Mouse (Mus musculus) limb, embryonic 12.5 days (tissue): Measurements from ENCODE around the gene Efs. TPM values are rescaled to one million over a fixed set of nuclear protein-coding genes. Genes with fewer than 3 reads are reported as not detected.

ENCODE experiments used
- ATAC-seq: fragments of 200-750 bp; cut with Nextera tagmentation; 2 replicates; pipeline ENCODE4 v1.8.0; 2017; ENCODE audit warnings: low read depth, moderate TSS enrichment; ENCODE audit not compliant: insufficient number of reproducible peaks, insufficient read depth, low FRiP score, low TSS enrichment
- H3K27ac ChIP-seq: fragments of 300-500 bp; sonication (generic); 2 replicates; pipeline ENCODE4 v1.5.1; 2016; ENCODE audit warnings: mild to moderate bottlenecking, moderate library complexity
- H3K27me3 ChIP-seq: fragments of 300-500 bp; sonication (generic); 2 replicates; pipeline ENCODE4 v1.6.1; 2016; ENCODE audit warnings: mild to moderate bottlenecking, moderate library complexity
- H3K36me3 ChIP-seq: fragments of 300-500 bp; sonication (generic); 2 replicates; pipeline ENCODE4 v1.6.1; 2016; ENCODE audit warnings: mild to moderate bottlenecking, moderate library complexity
- H3K4me1 ChIP-seq: fragments of 300-500 bp; sonication (generic); replicated peaks from 2 replicates; pipeline ENCODE4 v1.6.1; 2016
- H3K4me2 ChIP-seq: fragments of 300-500 bp; sonication (generic); 2 replicates; pipeline ENCODE4 v1.6.1; 2016; ENCODE audit warnings: mild to moderate bottlenecking, moderate library complexity
- H3K4me3 ChIP-seq: fragments of 300-500 bp; sonication (generic); replicated peaks from 2 replicates; pipeline ENCODE4 v1.5.1; 2016; ENCODE audit warnings: mild to moderate bottlenecking
- H3K9ac ChIP-seq: fragments of 300-500 bp; sonication (generic); replicated peaks from 2 replicates; pipeline ENCODE4 v1.6.1; 2016; ENCODE audit warnings: mild to moderate bottlenecking, moderate library complexity
- H3K9me3 ChIP-seq: fragments of 300-500 bp; sonication (generic); 2 replicates; pipeline ENCODE4 v1.6.1; 2016; ENCODE audit warnings: mild to moderate bottlenecking, moderate library complexity
- WGBS: fragments of 180-500 bp; shearing (Covaris S2); methylation state at CpG from one replicate; pipeline ENCODE4 v1.1.7; 2016; 5-methylcytosine and 5-hydroxymethylcytosine counted together
- polyA plus RNA-seq: library from polyadenylated mRNA; unstranded; fragments of >200 nt; fragmentation: Nextera tagmentation; extraction: Ambion mirVana; gene quantifications from 2 replicates; pipeline ENCODE4 v1.2.1, GENCODE M21; 2016

Gene Efs
- polyA plus RNA-seq, 1 experiment from 2014 or later: 44.5 TPM

DNA sequence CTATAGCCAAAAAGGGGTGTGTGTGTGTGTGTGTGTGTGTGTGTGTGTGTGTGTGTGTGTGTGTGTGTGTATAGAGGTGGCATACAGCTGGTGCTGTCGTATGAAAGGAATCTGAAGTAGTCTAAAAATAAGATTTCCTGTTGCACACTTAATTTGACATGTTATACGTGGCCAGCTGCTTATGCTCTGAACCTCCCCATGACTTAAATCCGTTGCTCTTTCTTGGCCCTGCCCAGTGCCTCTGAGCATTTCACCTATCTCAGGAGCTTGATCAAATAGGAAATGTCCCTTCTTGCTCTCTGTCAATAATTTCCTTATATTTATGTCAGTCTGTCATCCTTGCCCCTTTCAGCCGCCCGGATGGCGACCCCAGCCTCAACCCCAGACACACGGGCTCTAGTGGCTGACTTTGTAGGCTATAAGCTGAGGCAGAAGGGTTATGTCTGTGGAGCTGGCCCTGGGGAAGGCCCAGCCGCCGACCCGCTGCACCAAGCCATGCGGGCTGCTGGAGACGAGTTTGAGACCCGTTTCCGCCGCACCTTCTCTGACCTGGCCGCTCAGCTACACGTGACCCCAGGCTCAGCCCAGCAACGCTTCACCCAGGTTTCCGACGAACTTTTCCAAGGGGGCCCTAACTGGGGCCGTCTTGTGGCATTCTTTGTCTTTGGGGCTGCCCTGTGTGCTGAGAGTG is 41.8 kb downstream of the Efs start:
- peaks cover 16% of the 10 kb centered on the region for H3K36me3 ChIP-seq
- H3K9ac ChIP-seq: peak overlapping the region; percentile 80
- H3K4me3 ChIP-seq: peak overlapping the region; percentile 58
- no peaks in the 10 kb centered on the region for H3K27me3 ChIP-seq
- peak overlapping the region; percentile 93 for H3K27ac ChIP-seq
- peaks cover 24% of the 10 kb centered on the region for H3K4me1 ChIP-seq
- H3K4me2 ChIP-seq: peak overlapping the region; percentile 79
- 30% methylated on average over 21 of the region's 21 CpGs for WGBS
- ATAC-seq: peak; percentile 17; the same call in 1 of the 2 replicates
- H3K9me3 ChIP-seq: no peaks in the 10 kb centered on the region

DNA sequence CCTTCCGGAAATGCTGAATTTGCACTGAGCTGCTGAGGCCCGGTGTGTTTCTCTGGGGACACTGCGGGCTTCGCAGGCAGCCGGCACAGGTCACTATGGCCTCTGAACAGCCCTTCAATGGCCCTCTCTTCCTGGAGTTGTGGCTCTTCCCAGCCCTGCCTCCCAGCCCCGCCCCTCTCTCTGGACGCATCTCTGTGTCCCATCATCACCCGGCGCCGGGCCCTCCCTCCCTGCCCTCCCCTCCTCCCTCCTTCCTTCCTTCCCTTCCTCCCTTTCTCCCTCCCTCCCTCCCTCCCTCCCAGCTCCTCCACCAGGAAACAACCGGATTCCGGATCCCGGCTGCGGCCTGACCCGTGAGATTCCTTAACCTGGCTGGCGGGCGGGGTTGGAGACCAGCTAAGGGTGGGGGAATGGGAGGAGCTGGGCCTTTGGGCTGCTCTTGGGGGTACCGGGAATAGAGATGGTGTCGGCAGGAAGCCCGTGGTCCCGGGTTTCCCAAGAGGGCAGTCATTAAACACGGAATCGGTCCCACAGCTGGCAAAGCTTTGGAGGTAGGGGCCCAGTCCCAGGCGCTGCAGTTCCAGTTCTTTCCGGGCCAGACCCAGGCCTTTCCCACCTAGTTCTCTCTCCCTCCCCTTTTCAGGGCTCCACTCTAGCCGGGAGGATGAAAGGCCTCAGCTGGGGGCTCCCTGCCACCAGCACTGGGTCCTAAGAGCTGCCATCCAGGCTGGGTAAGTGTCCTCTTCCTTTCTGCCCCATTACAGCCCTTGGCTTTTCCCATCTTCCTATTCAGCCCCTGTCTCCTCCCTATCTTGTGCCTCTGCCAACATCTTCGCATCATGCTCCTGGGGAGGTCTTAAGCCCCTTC is 42.5 kb downstream of the Efs start, which contains the start of the genes Bcl2l2 and Gm20521:
TSS of gene Bcl2l2 (plus strand) at position 224 of the 868 bp plus-strand sequence.
TSS of gene Gm20521 (plus strand) at position 288 of the 868 bp plus-strand sequence.
- Histone ChIP-seq H3K27me3 (peaks cover 5% of the 10 kb centered on the region), H3K4me3 (peak within 1 kb of the TSS; percentile 58), H3K9ac (peak within 1 kb of the TSS; percentile 80), H3K27ac (peak within 1 kb of the TSS; percentile 93), H3K9me3 (no peaks in the 10 kb centered on the region), H3K36me3 (peaks cover 16% of the 10 kb centered on the region), H3K4me1 (peaks cover 24% of the 10 kb centered on the region), H3K4me2 (peak within 1 kb of the TSS; percentile 79)
- peak; percentile 86 for ATAC-seq
- 1% methylated on average over 26 of the region's 27 CpGs for whole genome bisulfite sequencing

DNA sequence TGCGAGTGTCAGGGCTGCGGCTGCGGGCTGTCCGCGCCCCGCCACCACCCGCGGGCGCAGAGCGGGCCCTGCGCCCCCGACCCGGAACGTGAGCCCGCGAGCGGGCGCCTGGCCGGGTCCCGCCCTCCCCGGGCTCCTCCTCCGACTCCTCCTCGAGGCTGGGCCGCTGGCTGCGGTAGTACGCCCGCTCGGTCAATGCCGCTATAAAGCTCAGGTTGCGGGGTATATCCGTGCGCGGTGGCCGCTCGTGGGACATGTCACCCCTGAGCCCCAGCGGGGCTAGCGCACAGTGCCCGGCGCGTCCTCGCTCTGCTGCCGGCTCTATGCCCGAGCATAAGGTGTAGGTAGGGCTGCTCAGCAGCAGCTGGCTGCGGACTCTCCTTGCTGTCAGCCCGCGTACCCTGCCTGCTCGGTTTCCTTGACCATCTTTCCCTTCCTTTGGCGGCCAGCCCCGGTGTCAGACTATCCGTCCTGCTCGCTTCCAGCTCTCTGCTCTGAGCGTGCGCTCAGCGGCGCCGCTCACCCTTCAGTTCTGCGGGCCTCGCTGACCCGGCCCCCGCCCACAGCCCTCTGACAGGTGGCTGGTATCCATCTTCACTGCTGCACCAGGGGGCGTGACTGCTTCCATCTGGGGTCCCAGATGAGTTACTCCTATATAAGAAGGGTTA is 48.7 kb downstream of the Efs start, which contains the start of gene Ppp1r3e:
TSS of gene Ppp1r3e (minus strand) at position 503 of the 668 bp plus-strand sequence.
- Histone ChIP-seq H3K4me2 (peak within 1 kb of the TSS; percentile 99), H3K4me1 (peaks cover 15% of the 10 kb centered on the region), H3K9me3 (no peaks in the 10 kb centered on the region), H3K27ac (no peak within 1 kb of the TSS; the same call in 1 of the 2 replicates), H3K36me3 (no peaks in the 10 kb centered on the region), H3K27me3 (peaks cover 40% of the 10 kb centered on the region), H3K9ac (peak within 1 kb of the TSS; percentile 75), H3K4me3 (peak within 1 kb of the TSS; percentile 74)
- under 1% methylated on average over 61 of the region's 61 CpGs for WGBS
- peak; percentile 75 for ATAC-seq

DNA sequence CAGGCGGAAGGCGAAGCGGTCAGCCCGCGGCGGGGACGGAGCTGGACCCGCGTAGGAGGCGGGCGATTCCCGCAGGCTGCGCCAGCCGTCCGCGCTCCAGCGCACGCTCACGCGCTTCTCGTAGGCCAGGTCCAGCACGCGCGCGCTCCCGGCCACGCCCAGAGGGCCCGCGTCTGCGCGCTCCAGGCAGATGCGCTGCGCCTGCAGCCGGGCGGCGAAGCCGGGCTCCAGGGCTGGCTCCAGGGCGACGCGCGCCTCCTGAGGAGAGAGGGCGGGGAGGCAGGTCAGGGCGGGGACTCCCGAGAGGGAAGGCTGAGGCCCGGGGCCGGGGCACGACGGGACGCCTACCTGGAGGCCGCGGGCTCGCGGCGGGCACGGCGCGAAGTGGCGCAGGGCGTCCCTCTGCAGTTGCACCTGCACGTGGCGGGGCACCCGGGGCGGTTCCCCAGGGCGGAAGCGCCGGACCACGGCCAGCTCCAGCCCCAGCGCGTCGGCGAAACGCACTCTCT is 49.3 kb downstream of the Efs start:
- Histone ChIP-seq H3K27ac (no peak overlapping the region; the same call in 1 of the 2 replicates), H3K9me3 (no peaks in the 10 kb centered on the region), H3K36me3 (no peaks in the 10 kb centered on the region), H3K4me1 (peaks cover 15% of the 10 kb centered on the region), H3K4me3 (peak overlapping the region; percentile 74), H3K4me2 (peak overlapping the region; percentile 99), H3K9ac (peak overlapping the region; percentile 75), H3K27me3 (peaks cover 40% of the 10 kb centered on the region)
- WGBS: under 1% methylated on average over 72 of the region's 72 CpGs
- peak; percentile 83 for ATAC-seq

DNA sequence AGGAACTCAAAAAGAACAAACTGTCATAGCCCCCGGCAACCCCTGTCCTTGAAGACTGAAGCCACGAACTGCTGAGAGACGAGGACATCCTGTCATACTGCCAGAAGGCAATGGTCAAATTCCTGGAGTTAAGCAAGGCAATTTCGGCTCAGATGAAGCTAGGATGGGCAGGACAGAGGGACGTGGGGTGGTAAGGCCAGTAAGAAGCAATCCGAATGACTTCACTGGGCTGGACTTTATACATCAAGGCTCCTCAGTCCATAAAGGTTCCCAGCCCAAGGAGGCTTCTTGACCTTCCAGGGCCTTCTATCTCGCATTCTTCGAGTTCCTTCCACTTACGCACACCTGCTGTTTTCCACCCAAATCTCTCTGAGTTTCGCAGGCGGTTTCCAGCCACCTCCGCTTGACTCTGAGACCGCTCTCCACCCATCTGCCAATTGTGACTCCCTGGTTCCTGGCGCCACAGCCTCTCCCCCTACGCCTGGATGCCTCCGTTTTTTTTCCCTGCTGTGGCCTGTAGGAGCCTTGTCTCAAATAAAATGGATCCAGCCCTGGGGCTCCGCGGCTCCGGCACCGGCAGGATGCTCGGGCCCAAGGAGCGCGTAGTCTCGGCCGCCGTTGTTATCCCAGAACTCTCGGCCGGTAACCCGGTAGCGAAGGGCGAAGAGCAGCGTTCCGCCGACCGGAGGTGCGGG is 49.9 kb downstream of the Efs start:
- 3% methylated on average over 36 of the region's 36 CpGs for WGBS
- Histone ChIP-seq H3K27ac (no peak overlapping the region; the same call in 1 of the 2 replicates), H3K4me1 (peaks cover 15% of the 10 kb centered on the region), H3K9ac (peak overlapping the region; percentile 75), H3K4me2 (peak overlapping the region; percentile 99), H3K27me3 (peaks cover 40% of the 10 kb centered on the region), H3K4me3 (peak overlapping the region; percentile 74), H3K9me3 (no peaks in the 10 kb centered on the region), H3K36me3 (no peaks in the 10 kb centered on the region)
- ATAC-seq: no peak

DNA sequence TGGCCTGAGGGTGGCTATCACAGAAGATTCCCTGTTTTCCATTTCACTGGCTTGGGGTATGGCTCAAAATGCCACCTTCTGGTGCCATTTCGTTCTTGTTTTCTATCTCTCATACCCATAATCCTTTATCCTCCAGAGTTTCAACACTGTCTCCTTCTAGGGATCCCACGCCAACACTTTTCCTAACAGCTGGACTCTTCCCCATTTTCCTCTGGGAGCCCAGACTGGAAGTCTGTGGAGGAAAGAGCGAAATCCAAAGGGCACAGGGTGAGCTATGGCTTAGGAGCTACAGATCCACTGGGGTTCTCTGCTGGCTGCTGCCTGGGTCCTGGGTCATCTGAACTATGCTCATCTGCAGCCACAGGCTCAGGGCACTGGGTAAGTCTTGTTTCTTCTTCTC is 51.8 kb downstream of the Efs start:
- no peak overlapping the region for H3K9ac ChIP-seq
- H3K36me3 ChIP-seq: no peaks in the 10 kb centered on the region
- no peak overlapping the region for H3K4me3 ChIP-seq
- H3K4me1 ChIP-seq: peaks cover 15% of the 10 kb centered on the region
- no peak for ATAC-seq
- no peaks in the 10 kb centered on the region for H3K9me3 ChIP-seq
- H3K4me2 ChIP-seq: no peak overlapping the region
- no peak overlapping the region for H3K27ac ChIP-seq
- WGBS: 76% methylated on average over 3 of the region's 3 CpGs
- H3K27me3 ChIP-seq: peaks cover 40% of the 10 kb centered on the region

DNA sequence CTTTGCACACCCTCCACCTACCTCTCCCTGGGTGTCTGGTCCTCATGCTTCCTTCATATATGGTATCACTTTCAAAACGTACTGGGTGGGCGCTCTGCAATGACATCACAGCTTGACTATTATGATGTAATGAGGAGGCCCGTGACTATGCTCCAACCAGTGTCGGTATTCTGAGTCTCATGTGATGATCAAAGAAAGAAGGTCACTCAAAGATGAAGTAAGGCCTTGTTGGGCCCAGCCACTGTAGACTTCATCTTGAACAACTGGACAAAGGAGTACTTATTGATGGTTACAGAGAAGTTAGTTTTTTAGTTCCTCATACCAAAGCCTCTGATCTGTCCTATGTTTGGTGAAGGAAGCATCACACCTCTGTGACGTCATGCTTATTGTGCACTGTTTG is 55.1 kb downstream of the Efs start, which contains the start of gene Homez:
TSS of gene Homez (minus strand) at position 101 of the 400 bp plus-strand sequence.
- no peak within 1 kb of the TSS for H3K4me3 ChIP-seq
- H3K4me1 ChIP-seq: peaks cover 2% of the 10 kb centered on the region
- WGBS: 91% methylated on average over 5 of the region's 5 CpGs
- no peak within 1 kb of the TSS for H3K4me2 ChIP-seq
- no peak for ATAC-seq
- H3K27me3 ChIP-seq: peaks cover 14% of the 10 kb centered on the region
- no peak within 1 kb of the TSS for H3K9ac ChIP-seq
- H3K27ac ChIP-seq: no peak within 1 kb of the TSS
- no peaks in the 10 kb centered on the region for H3K9me3 ChIP-seq
- no peaks in the 10 kb centered on the region for H3K36me3 ChIP-seq

DNA sequence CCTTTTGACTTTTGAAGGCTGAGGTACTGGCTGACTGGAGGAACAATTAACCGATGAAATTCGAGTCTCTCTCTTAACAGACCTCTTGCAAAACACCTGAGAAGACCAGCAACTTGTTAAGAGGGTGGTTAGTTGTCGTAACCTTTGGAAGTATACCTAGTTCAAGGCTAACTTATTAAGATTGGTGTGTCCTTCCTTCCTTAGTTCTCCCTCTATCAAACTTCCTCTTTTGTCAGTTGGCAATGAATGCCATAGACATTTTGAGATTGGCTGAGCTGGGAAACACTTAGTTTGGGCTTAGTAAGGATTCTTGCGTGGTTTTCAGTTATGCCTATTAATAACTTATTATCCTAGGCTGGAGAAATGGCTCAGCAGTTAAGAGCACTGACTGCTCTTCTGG is 57.9 kb downstream of the Efs start:
- no peak overlapping the region for H3K4me2 ChIP-seq
- no peak for ATAC-seq
- H3K4me3 ChIP-seq: no peak overlapping the region
- H3K9ac ChIP-seq: no peak overlapping the region
- H3K27me3 ChIP-seq: no peaks in the 10 kb centered on the region
- H3K27ac ChIP-seq: no peak overlapping the region
- no peaks in the 10 kb centered on the region for H3K9me3 ChIP-seq
- 76% methylated on average over 4 of the region's 4 CpGs for WGBS
- no peaks in the 10 kb centered on the region for H3K4me1 ChIP-seq
- H3K36me3 ChIP-seq: no peaks in the 10 kb centered on the region

DNA sequence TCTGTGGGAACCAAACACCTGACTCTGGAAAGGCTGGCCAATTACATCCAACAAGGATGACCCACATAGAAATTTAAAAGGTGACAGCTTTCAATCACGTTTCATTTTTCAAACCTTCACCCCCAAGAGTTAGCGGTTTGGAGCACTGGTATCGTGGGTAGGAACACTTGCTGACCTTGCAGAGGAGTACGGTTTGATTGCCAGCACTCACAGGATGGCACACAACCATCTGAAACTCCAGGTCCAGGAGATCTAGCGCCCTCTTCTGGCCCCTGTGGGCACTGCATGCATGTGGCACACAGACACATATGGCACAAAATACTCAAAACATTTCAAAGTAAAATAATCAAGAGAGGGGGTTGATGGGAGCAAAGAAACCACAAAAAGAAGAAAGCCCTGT is 59.0 kb downstream of the Efs start:
- Histone ChIP-seq H3K9me3 (no peaks in the 10 kb centered on the region), H3K4me2 (no peak overlapping the region), H3K4me1 (0 out of 2 replicates have a peak, but pooled peaks cover 4% of the 10 kb centered on the region), H3K9ac (no peak overlapping the region), H3K27ac (no peak overlapping the region), H3K4me3 (no peak overlapping the region), H3K27me3 (no peaks in the 10 kb centered on the region), H3K36me3 (no peaks in the 10 kb centered on the region)
- 60% methylated on average over 5 of the region's 5 CpGs for WGBS
- ATAC-seq: no peak
